Mouse (Mus musculus) liver, embryonic 15.5 days (tissue): ENCODE measurements around the gene Nhs. TPM values are rescaled to one million over a fixed set of nuclear protein-coding genes. Genes with fewer than 3 reads are reported as not detected.

ENCODE experiments used
- ATAC-seq: fragments of 200-750 bp; cut with Nextera tagmentation; 2 replicates; pipeline ENCODE4 v1.8.0; 2017; ENCODE audit warnings: moderate number of reproducible peaks, mild to moderate bottlenecking, moderate library complexity; ENCODE audit not compliant: insufficient read depth
- H3K27ac ChIP-seq: fragments of 300-500 bp; sonication (generic); replicated peaks from 2 replicates; pipeline ENCODE4 v1.5.1; 2015; ENCODE audit warnings: mild to moderate bottlenecking, inconsistent platforms
- H3K27me3 ChIP-seq: fragments of 300-500 bp; sonication (generic); 2 replicates; pipeline ENCODE4 v1.6.1; 2015; ENCODE audit warnings: mild to moderate bottlenecking, inconsistent platforms
- H3K36me3 ChIP-seq: fragments of 300-500 bp; sonication (generic); replicated peaks from 2 replicates; pipeline ENCODE4 v1.6.1; 2015; ENCODE audit warnings: moderate library complexity, mild to moderate bottlenecking, inconsistent platforms
- H3K4me1 ChIP-seq: fragments of 300-500 bp; sonication (generic); replicated peaks from 2 replicates; pipeline ENCODE4 v1.6.1; 2015; ENCODE audit warnings: inconsistent platforms
- H3K4me2 ChIP-seq: fragments of 300-500 bp; sonication (generic); 2 replicates; pipeline ENCODE4 v1.6.1; 2015; ENCODE audit warnings: moderate library complexity, mild to moderate bottlenecking, inconsistent platforms
- H3K4me3 ChIP-seq: fragments of 300-500 bp; sonication (generic); replicated peaks from 2 replicates; pipeline ENCODE4 v1.5.1; 2015; ENCODE audit warnings: mild to moderate bottlenecking, inconsistent platforms
- H3K9ac ChIP-seq: fragments of 300-500 bp; sonication (generic); 2 replicates; pipeline ENCODE4 v1.6.1; 2015; ENCODE audit warnings: moderate library complexity, mild to moderate bottlenecking, inconsistent platforms
- H3K9me3 ChIP-seq: fragments of 300-500 bp; sonication (generic); replicated peaks from 2 replicates; pipeline ENCODE4 v1.6.1; 2016; ENCODE audit warnings: inconsistent platforms
- WGBS: fragments of 180-500 bp; shearing (Covaris S2); methylation state at CpG from one replicate; pipeline ENCODE4 v1.1.7; 2015; ENCODE audit warnings: mixed read lengths; ENCODE audit not compliant: insufficient replicate concordance; 5-methylcytosine and 5-hydroxymethylcytosine counted together
- polyA plus RNA-seq: library from polyadenylated mRNA; unstranded; fragments of >200 nt; fragmentation: Nextera tagmentation; extraction: Ambion mirVana; gene quantifications from 2 replicates; pipeline ENCODE4 v1.2.1, GENCODE M21; 2015

Gene Nhs
- polyA plus RNA-seq, 1 experiment from 2014 or later, result 0.05 TPM

- no peak overlapping the region for H3K27ac ChIP-seq
- no peak overlapping the region for H3K9ac ChIP-seq
- H3K4me2 ChIP-seq, result no peak overlapping the region
- H3K36me3 ChIP-seq, result no peaks in the 10 kb centered on the region
- no peak for ATAC-seq
- H3K4me3 ChIP-seq, result no peak overlapping the region
- peaks cover 14% of the 10 kb centered on the region for H3K27me3 ChIP-seq
- H3K9me3 ChIP-seq, result no peaks in the 10 kb centered on the region
- H3K4me1 ChIP-seq, result no peaks in the 10 kb centered on the region
Measured at GRCm38 (mm10) chrX:161926683-161927053, 232.9 kb downstream of the Nhs start.

- no peak for ATAC-seq
- Histone ChIP-seq H3K9ac (no peak overlapping the region), H3K27me3 (peaks cover 14% of the 10 kb centered on the region), H3K36me3 (no peaks in the 10 kb centered on the region), H3K4me1 (no peaks in the 10 kb centered on the region), H3K27ac (no peak overlapping the region), H3K9me3 (no peaks in the 10 kb centered on the region), H3K4me2 (no peak overlapping the region), H3K4me3 (no peak overlapping the region)
- 22% methylated on average over 6 of the region's 6 CpGs for WGBS
Measured at GRCm38 (mm10) chrX:161925973-161926682, 233.4 kb downstream of the Nhs start.

DNA sequence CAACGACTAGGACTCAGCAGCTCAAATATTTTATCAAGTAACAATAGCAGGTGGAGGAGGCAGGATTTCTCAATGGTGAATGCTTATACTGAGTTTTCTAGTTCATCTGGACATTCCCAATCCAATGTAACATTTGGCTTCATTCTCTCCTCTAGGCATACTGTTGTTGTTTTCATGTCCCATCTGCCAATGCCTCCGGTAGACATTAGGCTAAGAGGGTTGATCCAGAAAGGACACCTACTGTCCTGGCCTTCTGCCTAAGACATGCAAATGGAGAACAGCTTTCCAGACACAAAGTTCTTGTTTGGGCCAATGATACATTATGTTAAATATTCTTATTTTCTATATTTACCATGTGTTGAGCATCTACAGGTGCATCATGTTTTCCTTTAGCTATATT is 236.9 kb downstream of the Nhs start:
- no peak overlapping the region for H3K4me2 ChIP-seq
- no peak overlapping the region for H3K27ac ChIP-seq
- H3K27me3 ChIP-seq, result peaks cover 14% of the 10 kb centered on the region
- ATAC-seq, result no peak
- no peaks in the 10 kb centered on the region for H3K4me1 ChIP-seq
- H3K36me3 ChIP-seq, result no peaks in the 10 kb centered on the region
- no peak overlapping the region for H3K9ac ChIP-seq
- WGBS, result 58% methylated on average over 2 of the region's 2 CpGs
- H3K9me3 ChIP-seq, result no peaks in the 10 kb centered on the region
- H3K4me3 ChIP-seq, result no peak overlapping the region

GRCm38 (mm10) chrX:161921581-161921980 is 237.9 kb downstream of the Nhs start:
- H3K36me3 ChIP-seq, result no peaks in the 10 kb centered on the region
- H3K4me2 ChIP-seq, result no peak overlapping the region
- H3K9me3 ChIP-seq, result no peaks in the 10 kb centered on the region
- no peak overlapping the region for H3K9ac ChIP-seq
- no peaks in the 10 kb centered on the region for H3K4me1 ChIP-seq
- H3K27ac ChIP-seq, result no peak overlapping the region
- peaks cover 12% of the 10 kb centered on the region for H3K27me3 ChIP-seq
- ATAC-seq, result no peak
- WGBS, result 55% methylated on average over 1 of the region's 1 CpGs
- no peak overlapping the region for H3K4me3 ChIP-seq

DNA sequence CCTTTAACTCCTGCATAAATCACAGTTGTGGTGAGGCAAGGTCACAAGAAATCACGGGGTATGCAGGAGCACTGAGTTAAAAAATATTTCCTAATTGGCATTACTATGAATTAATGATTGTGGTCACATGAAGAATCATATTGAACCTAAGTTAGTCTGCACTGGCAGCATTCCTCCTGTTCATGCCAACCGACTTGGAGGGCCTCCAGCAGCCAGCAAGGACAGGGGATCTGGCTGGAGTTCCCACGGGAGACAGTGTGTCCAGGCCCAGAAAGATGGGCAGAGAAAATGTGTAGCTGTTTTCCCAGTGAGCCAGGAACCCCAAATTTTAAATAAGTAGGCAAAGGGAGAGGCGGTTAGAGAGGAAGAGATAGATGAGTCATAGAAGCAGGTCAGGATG is 249.6 kb downstream of the Nhs start:
- H3K27me3 ChIP-seq, result peaks cover 46% of the 10 kb centered on the region
- ATAC-seq, result no peak
- H3K4me2 ChIP-seq, result no peak overlapping the region
- WGBS, result 45% methylated on average over 4 of the region's 4 CpGs
- H3K9ac ChIP-seq, result no peak overlapping the region
- no peaks in the 10 kb centered on the region for H3K36me3 ChIP-seq
- H3K4me3 ChIP-seq, result no peak overlapping the region
- no peaks in the 10 kb centered on the region for H3K9me3 ChIP-seq
- H3K27ac ChIP-seq, result no peak overlapping the region
- no peaks in the 10 kb centered on the region for H3K4me1 ChIP-seq

- no peak for ATAC-seq
- 13% methylated on average over 48 of the region's 48 CpGs for WGBS
- peak overlapping the region; percentile 2; the same call in 1 of the 2 replicates for H3K4me3 ChIP-seq
- H3K27ac ChIP-seq, result no peak overlapping the region
- H3K27me3 ChIP-seq, result peaks cover 44% of the 10 kb centered on the region
- H3K4me1 ChIP-seq, result no peaks in the 10 kb centered on the region
- no peaks in the 10 kb centered on the region for H3K36me3 ChIP-seq
- H3K9me3 ChIP-seq, result no peaks in the 10 kb centered on the region
- H3K4me2 ChIP-seq, result peak overlapping the region; percentile 41
- H3K9ac ChIP-seq, result no peak overlapping the region
Measured at GRCm38 (mm10) chrX:161908652-161909403, 250.7 kb downstream of the Nhs start.

DNA sequence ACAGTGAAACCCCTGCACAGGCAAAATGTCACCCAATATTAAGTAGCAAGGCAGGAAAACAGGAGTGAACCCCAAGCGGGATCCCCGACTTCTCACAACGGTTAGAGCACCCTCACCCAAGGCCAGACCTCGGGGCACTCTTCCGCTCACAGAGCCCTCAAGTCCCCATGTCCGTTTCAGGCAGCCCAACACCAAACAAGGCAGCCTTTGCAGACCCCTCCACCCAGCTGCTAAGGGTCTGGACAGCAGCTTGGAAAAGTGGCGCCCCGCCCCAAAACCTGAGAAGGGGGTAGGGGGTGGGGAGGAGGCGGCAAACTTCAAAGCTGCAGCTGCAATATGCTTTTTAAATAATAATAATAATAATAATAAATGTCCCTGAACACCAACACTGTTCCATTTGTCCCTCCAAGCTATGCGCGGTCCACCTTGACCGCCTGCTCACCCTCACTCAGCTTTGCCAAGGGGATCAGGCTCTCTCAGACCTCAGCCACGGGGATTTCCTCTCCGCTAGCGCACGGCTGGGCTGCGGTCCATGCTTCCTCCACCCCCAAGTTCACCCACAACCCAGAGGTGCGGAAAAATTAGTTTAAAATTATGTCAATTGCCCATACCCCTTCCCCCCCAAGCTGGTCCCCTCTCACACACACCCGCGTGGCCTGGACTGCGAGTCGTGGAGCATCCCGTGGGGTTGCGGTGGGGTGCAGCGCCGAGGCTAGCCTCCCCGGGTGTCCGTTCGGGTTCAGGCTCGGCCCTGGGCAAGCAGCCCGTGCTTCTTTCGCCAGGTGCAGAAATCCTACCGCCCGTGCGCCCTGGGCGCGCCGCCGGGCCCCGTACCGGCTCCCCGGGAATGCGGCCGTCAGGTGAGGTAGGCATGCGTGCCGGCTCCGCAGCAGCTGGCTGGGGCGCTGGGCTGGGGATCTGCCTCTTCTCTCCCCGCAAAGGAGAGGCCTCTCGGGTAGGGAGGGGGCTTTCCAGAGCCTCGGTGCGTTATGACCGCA is 251.6 kb downstream of the Nhs start:
- Histone ChIP-seq H3K9me3 (no peaks in the 10 kb centered on the region), H3K27me3 (peaks cover 44% of the 10 kb centered on the region), H3K4me3 (no peak overlapping the region), H3K4me2 (peak overlapping the region; percentile 41), H3K36me3 (no peaks in the 10 kb centered on the region), H3K27ac (no peak overlapping the region), H3K9ac (no peak overlapping the region), H3K4me1 (no peaks in the 10 kb centered on the region)
- no peak for ATAC-seq
- WGBS, result 20% methylated on average over 50 of the region's 53 CpGs

DNA sequence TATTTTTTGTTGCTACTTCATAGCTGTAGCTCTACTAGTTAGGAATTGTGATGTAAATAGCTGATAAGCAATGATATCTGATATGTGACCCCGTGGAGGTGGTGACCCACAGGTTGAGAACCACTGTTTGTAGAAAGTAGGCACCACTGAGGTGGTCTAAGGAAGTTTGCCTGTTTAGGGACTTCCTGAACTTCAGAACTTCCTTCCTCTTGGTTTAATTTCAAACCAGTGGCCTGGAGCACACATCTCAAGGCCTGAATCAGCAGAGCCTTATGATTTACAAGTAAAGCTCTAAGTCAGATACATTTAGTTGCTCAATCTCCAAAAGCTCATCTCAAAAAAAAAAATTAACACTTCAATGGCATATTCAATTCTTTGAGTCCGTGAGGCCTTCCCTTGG is 265.1 kb downstream of the Nhs start:
- H3K9ac ChIP-seq, result no peak overlapping the region
- no peak overlapping the region for H3K27ac ChIP-seq
- H3K4me1 ChIP-seq, result no peaks in the 10 kb centered on the region
- H3K36me3 ChIP-seq, result no peaks in the 10 kb centered on the region
- no peaks in the 10 kb centered on the region for H3K9me3 ChIP-seq
- 24% methylated on average over 2 of the region's 2 CpGs for WGBS
- no peak for ATAC-seq
- peaks cover 3% of the 10 kb centered on the region; the same call in 1 of the 2 replicates for H3K27me3 ChIP-seq
- H3K4me2 ChIP-seq, result no peak overlapping the region
- H3K4me3 ChIP-seq, result no peak overlapping the region

GRCm38 (mm10) chrX:161883661-161884060 is 275.9 kb downstream of the Nhs start:
- no peak overlapping the region for H3K9ac ChIP-seq
- no peak overlapping the region for H3K4me2 ChIP-seq
- ATAC-seq, result no peak
- H3K4me1 ChIP-seq, result no peaks in the 10 kb centered on the region
- H3K4me3 ChIP-seq, result no peak overlapping the region
- no peaks in the 10 kb centered on the region for H3K36me3 ChIP-seq
- H3K9me3 ChIP-seq, result no peaks in the 10 kb centered on the region
- no peaks in the 10 kb centered on the region for H3K27me3 ChIP-seq
- WGBS, result 66% methylated on average over 3 of the region's 3 CpGs
- no peak overlapping the region for H3K27ac ChIP-seq

GRCm38 (mm10) chrX:161877123-161877522 is 282.4 kb downstream of the Nhs start:
- ATAC-seq, result no peak
- H3K4me1 ChIP-seq, result no peaks in the 10 kb centered on the region
- no peak overlapping the region for H3K27ac ChIP-seq

GRCm38 (mm10) chrX:161873511-161873910 is 286.0 kb downstream of the Nhs start:
- Histone ChIP-seq H3K36me3 (no peaks in the 10 kb centered on the region), H3K4me2 (no peak overlapping the region), H3K9me3 (no peaks in the 10 kb centered on the region), H3K4me1 (no peaks in the 10 kb centered on the region), H3K4me3 (no peak overlapping the region), H3K27me3 (no peaks in the 10 kb centered on the region), H3K27ac (no peak overlapping the region), H3K9ac (no peak overlapping the region)
- no peak for ATAC-seq

More at GRCm38 (mm10) chrX:161877123-161877522, 282.4 kb downstream of the Nhs start:
- 67% methylated on average over 1 of the region's 1 CpGs for WGBS
- Histone ChIP-seq H3K36me3 (no peaks in the 10 kb centered on the region), H3K4me3 (no peak overlapping the region), H3K9me3 (no peaks in the 10 kb centered on the region), H3K4me2 (no peak overlapping the region), H3K9ac (no peak overlapping the region), H3K27me3 (no peaks in the 10 kb centered on the region)
